Mouse (Mus musculus) CH12.LX (cell line): ENCODE data around the gene Rexo5.

Experiments used
- CTCF ChIP-seq, 2 experiments: IDR thresholded peaks in 1 of 2; conservative IDR thresholded peaks in 1 of 2; 2 replicates each; pipeline ENCODE4 v1.5.1; 2011 to 2012; ENCODE audit warnings: low read depth in 2 of 2, low read length in 2 of 2, improper control_type of control experiment in 1 of 2, inconsistent platforms in 1 of 2, mild to moderate bottlenecking in 1 of 2, moderate library complexity in 1 of 2
- ELF1 ChIP-seq: IDR thresholded peaks from 2 replicates; pipeline ENCODE4 v1.6.1; 2014; ENCODE audit warnings: low read depth, mild to moderate bottlenecking, inconsistent platforms, low read length, improper control_type of control experiment
- EP300 ChIP-seq: IDR thresholded peaks from 2 replicates; pipeline ENCODE4 v1.6.1; 2011; ENCODE audit warnings: low read length, improper control_type of control experiment
- HCFC1 ChIP-seq: IDR thresholded peaks from 2 replicates; pipeline ENCODE4 v1.6.1; 2012; ENCODE audit warnings: low read depth, mild to moderate bottlenecking, inconsistent platforms, low read length, improper control_type of control experiment
- IRF4 ChIP-seq: IDR thresholded peaks from 2 replicates; pipeline ENCODE4 v1.6.1; 2014; ENCODE audit warnings: low read depth, mild to moderate bottlenecking, inconsistent platforms, low read length, improper control_type of control experiment
- JUN ChIP-seq: IDR thresholded peaks from 2 replicates; pipeline ENCODE4 v1.6.1; 2011; ENCODE audit warnings: low read depth, mild to moderate bottlenecking, low read length, improper control_type of control experiment, moderate library complexity; ENCODE audit not compliant: insufficient read depth
- MAFK ChIP-seq: IDR thresholded peaks from 2 replicates; pipeline ENCODE4 v1.6.1; 2011; ENCODE audit warnings: low read length, improper control_type of control experiment; ENCODE audit not compliant: insufficient replicate concordance
- POLR2A ChIP-seq: IDR thresholded peaks from 2 replicates; pipeline ENCODE4 v1.6.1; 2011; ENCODE audit warnings: low read depth, mild to moderate bottlenecking, improper control_type of control experiment, low read length
- RAD21 ChIP-seq: IDR thresholded peaks from 2 replicates; pipeline ENCODE4 v1.6.1; 2011; ENCODE audit warnings: low read depth, mild to moderate bottlenecking, low read length, improper control_type of control experiment, moderate library complexity
- RCOR1 ChIP-seq: conservative IDR thresholded peaks from 2 replicates; pipeline ENCODE4 v1.6.1; 2012; ENCODE audit warnings: low read depth, mild to moderate bottlenecking, inconsistent platforms, low read length, improper control_type of control experiment
- USF2 ChIP-seq: conservative IDR thresholded peaks from 2 replicates; pipeline ENCODE4 v1.6.1; 2011; ENCODE audit warnings: low read depth, low read length, improper control_type of control experiment

GRCm38 (mm10) chr7:119807396-119807795 lies 13.6 kb downstream of the Rexo5 start:
- TF ChIP-seq EP300: no peak
- TF ChIP-seq POLR2A: no peak
- TF ChIP-seq JUN: no peak
- TF ChIP-seq IRF4: no peak
- no peak for TF ChIP-seq USF2
- no peak for TF ChIP-seq HCFC1
- no peak for TF ChIP-seq ELF1
- TF ChIP-seq RCOR1: no peak
- TF ChIP-seq RAD21: no peak
- no peak for TF ChIP-seq MAFK
- TF ChIP-seq CTCF (conservative IDR thresholded peaks at IDR 0.05 in 1 of 2, IDR thresholded peaks at IDR 0.05 in 1 of 2; ENCODE audit: low read depth in 2 of 2, low read length in 2 of 2): no peak
